Mouse (Mus musculus): ENCODE data around the gene Smyd3.
"Not testable (repeated sequence)": the region's sequence is repeated elsewhere in the genome, so short reads cannot be mapped to it uniquely, and the experiment has no call there.

Smyd3 gene

DNA sequence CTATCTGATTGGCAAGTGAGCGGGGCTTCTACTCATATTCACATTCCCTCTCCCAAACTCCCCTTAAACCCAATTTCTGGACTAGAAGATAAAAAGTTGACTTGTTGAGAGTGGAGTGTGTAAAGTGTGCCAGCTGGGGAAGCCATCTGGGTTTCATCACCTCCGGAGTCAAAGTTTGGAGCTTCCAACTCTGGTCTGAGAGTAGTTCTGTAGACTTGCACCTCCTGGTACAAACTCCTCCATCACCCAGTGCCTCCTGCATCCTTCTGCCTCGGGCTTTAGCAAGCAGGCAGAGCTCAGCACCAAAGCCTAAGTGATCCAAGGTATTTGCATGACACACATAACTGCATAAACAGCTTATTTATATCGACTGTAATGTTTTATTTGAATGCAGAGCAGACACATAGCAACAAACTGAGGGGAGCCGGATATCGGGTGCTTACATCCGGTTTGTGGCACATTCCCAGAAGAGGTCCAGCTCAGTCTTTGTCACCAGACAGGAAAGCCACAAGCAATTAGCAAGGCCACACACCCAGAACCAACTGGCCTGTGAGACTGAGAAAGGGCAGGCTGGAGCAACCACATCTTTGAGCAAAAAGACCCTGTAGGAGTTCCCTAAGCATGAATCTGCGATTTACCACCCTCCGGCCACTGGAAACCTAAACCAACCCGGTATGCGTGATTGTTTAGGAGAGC, 319.9 kb downstream of the Smyd3 start:
- in situ Hi-C loops (cut with MboI; ENCODE audit: unreplicated experiment in 2 of 2): no loop called here

DNA sequence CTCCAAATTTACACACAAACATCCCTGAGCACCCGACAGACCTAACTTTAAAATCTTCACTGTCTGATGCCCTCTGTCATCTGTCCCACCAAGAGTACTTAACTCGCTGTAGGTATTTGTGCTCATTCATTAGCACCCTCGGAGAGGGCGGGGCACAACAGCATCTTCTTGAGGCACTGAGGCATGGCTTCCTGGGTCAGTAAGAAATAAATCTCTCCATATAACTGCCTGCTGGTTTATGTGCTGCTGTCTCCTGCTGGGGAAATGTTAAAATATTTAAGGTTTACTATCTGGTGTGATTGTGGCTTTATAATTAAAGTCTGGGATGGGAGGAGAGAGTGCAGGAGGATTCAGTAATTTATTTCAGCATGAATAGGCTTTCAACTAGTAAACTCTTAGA, 320.7 kb downstream of the Smyd3 start:
- in situ Hi-C loops (cut with MboI; ENCODE audit: unreplicated experiment in 2 of 2): no loop called here

DNA sequence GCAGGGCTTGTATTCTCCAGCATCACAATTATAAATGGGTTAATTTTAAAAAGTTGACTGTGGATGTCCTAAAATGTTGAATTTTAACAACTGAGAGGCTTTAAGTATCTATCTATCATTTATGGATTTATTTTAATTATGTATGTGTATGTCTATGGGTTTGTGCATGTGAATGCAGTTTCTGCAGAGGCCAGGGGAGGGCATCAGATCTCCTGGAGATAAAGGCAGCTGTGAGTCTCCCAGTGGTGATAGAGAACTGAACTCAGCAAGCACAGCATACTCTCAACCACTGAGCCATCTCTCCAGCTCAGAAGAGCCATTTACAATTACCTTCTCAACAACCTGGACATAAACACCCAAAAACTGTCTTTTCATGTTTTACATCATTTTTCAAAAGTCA, 321.4 kb downstream of the Smyd3 start:
- in situ Hi-C loops (cut with MboI; ENCODE audit: unreplicated experiment in 2 of 2): no loop called here

DNA sequence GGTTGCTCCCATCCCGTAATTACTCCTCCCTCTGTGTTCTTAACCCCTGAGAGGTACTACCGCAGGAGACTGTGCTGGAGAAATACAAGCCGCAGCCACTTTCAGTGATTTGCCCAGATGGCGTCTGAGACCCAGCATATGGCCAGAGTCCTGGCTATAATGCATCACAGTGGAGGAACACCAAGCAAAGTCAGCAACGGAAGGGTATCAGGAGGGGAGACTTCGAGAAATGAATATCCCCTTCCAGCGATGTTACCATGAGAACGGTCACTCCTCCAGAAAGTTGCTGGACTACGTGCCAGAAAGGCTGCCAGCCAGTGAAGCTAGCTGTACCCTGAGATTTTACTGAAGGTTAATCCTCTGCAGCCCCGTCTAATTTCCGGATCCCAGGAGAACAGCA, 325.1 kb downstream of the Smyd3 start:
- in situ Hi-C loops (cut with MboI; ENCODE audit: unreplicated experiment in 2 of 2): no loop called here

DNA sequence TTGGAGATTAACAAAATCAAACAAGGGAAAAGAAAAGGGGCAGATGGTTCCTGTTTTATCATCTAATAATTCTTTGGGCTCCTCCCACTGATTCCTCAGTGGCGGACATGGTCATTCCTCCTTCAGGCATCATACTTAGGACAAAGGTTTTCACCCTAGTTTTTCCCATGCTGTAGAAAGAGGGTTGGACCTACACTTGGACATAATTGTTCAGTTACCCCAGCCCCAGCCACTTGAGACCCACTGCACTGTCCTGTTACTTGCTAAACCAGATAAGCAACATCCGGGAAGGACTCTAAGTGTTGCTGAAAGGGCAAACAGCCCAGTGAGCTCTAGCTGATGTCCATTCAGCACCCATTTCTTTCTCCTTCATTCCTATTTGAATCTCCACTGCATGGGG, 327.0 kb downstream of the Smyd3 start:
- in situ Hi-C loops (cut with MboI; ENCODE audit: unreplicated experiment in 2 of 2): no loop called here

DNA sequence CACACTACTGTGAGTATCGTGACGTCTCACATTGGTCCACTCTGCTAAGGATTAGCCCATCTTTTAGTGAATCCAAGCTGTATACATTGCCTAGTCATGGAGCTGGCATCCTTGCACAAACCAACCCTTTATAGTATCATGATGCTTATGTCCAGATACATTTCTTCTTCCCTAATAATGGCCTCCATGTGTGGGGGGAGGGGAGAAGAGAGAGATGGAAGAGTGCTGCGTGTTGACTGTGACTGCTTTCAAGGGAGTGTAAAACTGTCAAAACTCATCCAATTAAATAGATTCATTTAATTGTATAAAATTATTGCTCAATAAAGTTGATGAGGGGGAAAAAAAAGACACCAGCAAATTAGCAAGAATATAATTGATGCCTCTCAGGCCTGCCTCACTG, 330.7 kb downstream of the Smyd3 start:
- in situ Hi-C loops (cut with MboI; ENCODE audit: unreplicated experiment in 2 of 2): no loop called here

DNA sequence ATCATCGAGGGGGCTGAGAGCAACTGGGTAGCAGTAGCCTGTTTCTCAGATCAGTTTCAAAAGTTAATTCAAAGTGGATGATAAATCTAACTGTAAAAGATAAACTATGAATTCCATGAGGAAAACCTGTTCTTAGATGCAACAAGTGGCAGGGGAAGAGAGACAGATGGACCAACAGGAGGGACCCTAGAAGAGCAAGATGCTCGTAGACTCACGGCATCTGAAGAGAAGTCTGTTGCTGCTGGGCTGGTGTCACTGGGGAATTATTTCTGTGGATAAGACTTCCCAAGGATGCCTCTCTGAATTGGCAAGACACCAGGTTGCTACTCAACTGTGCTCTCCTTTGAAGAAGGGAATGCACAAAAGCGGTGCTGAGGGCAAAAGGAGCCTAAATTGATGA, 333.2 kb downstream of the Smyd3 start:
- in situ Hi-C loops (cut with MboI; ENCODE audit: unreplicated experiment in 2 of 2): no loop called here

DNA sequence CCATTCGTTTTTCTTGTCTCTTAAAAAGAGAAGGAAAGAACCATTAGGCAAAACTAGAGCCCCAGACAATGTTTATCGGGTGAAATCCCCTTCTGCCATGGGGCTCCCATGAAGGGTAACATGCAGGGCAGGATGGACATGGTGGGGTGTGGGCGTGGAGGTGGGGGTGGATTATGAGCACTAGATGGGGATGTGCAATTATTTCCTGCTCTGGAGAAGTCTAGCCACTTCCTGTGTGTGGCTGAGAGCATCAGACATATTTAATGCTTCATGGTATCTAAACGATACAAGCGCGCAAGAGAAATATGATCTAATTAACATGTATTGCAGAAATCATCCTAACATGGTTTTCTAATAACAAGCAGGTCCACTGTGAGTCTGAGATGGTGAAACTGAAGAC, 334.3 kb downstream of the Smyd3 start:
- in situ Hi-C loops (cut with MboI; ENCODE audit: unreplicated experiment in 2 of 2): no loop called here

DNA sequence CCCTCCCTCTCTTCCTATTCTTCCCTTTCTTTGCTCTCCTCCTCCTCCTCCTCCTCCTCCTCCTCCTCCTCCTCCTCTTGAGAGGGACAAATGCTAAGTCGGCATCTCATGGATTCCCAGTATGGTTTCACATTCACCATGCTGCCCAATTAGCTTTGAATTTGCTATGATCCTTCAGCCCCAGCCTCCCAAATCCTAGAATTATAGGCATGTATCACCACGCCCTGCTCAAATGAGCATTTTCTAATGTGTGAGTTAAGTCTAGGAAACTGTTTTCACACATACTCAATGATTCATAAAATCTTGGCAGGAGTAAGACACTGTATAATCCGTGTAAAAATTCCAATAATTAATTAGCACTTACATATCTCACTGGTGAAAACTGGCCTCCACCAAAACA, 337.3 kb downstream of the Smyd3 start:
- in situ Hi-C loops (cut with MboI; ENCODE audit: unreplicated experiment in 2 of 2): no loop called here

DNA sequence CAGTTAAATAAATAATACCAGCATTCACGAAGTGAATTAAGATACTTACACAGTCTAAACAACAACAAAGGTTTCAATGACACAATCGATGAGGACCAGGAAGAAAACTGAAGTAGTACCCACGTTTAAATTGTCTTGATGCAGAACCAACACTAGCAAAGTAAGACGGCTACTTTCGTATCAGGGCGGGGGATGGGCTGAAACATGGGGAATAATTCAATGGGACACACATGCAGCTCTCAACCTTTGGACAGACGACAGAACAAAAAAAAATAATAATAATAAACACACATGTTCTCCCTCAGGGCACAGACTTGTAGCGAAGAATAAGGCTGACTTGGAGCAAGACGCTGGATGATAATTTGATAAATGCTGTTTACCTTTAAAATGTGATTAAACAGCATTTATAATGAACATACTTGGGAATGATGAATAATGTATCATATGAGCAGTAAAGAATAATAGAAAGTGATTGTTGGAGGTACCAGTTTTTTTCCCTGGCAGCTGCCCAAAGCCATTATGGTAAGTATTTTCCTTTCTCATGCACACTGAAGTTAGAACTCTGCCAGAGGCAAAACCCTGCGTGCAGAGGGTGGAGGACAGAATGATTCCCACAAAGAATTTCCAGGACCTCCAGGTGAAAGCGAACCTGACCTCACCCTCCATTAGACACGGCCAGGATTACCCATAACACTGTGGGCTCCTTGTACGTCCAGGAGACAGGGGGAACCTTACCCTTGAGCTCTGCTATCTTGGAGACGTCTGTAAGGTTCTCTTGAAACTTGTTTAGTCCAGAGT, 340.8 kb downstream of the Smyd3 start:
- in situ Hi-C loops (cut with MboI; ENCODE audit: unreplicated experiment in 2 of 2): no loop called here

DNA sequence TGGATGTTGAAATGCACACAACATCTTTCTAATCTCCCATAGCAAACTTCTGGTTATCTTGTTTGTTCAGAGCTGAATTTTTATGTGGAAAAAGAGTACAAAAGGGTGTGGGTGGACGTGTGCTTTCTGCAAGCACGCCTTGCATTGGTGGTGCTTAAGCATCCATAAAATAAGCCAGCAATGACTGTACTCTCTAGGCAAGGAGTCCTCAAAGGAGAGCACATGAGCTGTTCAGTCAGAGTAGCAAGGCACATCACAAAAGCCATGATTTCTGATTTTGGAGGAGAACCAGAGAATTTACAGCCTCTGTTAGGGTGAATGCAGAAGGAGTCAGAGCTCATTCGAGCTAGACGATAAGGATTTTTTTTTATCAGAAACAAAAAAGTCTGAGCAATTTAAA, 343.6 kb downstream of the Smyd3 start:
- in situ Hi-C loops (cut with MboI; ENCODE audit: unreplicated experiment in 2 of 2): no loop called here

DNA sequence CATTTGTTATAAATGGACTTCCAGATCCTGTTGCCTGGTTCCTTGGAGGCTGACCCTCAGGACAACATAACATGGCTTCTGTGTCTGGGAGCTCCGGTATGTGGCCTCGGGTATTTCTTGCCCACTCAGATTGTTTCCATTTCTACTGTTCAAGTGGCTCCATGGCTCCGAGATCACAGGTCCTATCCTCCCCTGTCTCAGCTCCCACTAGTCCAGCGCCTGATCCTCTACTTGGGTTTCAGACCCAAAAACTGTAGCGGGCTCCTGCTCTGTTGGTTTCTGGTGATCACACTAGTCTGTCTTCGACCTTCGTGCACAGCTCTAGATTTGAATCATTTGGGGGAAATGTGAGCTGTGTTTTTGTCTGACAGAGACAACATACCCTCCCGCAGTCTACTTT, 347.3 kb downstream of the Smyd3 start:
- in situ Hi-C loops (cut with MboI; ENCODE audit: unreplicated experiment in 2 of 2): no loop called here

DNA sequence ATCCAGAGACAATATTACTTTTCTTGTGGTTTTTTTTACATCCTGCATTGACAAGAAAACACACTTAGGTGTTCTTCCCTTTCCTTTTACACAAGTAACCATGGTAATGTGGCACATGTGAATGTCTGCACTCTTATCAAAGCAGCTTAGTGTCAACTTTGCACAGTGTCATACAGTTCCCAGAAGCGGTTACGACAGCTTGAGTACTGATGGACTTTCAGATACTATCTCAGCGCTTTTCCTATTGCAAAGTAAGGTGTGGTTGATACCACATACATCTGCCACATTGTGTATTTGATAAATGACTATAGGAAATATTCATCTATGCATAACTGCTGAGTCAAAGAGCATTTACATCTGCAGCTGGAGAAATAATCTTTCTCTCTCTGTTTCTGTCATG, 348.1 kb downstream of the Smyd3 start:
- in situ Hi-C loops (cut with MboI; ENCODE audit: unreplicated experiment in 2 of 2): no loop called here

DNA sequence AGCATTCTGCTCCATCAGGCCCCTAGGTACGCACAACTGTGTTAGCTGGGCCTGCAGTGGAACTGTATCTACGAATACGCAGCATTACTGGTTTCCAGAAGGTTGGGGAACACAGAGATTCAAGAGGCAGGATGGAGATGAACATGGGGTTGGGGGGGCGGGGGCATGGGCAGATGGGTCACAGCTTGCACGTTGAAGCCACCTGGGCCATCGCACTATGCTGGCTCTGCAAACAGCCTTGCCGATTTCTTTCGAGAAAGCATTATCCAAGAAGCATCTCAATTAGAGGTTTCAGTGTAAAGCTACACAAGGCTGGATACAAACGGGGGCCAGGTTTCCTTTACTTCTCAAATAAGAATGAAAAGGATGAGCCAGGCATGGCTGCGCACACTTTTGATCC, 348.7 kb downstream of the Smyd3 start:
- in situ Hi-C loops (cut with MboI; ENCODE audit: unreplicated experiment in 2 of 2): no loop called here

DNA sequence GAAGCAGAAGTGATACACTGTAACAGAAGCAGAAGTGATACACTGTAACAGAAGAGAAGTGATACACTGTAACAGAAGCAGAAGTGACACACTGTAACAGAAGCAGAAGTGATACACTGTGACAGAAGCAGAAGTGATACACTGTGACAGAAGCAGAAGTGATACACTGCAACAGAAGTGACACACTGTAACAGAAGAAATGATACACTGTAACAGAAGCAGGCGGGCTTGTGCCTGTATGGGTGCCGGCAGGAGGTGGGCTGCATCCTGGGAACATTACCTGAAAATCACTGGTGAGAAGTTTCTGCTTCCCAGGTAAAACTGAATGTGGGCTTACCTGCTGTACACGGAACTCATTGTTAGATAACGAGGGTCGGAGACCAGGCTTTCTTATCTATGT, 353.6 kb downstream of the Smyd3 start:
- in situ Hi-C loops (cut with MboI; ENCODE audit: unreplicated experiment in 2 of 2): not testable (repeated sequence)

DNA sequence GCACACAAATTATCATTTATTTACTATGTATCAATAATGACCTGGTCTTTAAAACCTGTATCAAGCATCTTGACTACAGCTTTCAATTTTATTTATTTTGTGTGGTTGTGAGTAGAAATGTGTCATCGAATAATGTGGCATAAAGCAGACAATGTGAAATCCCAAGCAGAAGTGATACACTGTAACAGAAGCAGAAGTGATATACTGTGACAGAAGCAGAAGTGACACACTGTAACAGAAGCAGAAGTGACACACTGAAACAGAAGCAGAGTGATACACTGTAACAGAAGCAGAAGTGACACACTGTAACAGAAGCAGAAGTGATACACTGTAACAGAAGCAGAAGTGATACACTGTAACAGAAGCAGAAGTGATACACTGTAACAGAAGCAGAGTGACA, 355.1 kb downstream of the Smyd3 start:
- in situ Hi-C loops (cut with MboI; ENCODE audit: unreplicated experiment in 2 of 2): not testable (repeated sequence)

DNA sequence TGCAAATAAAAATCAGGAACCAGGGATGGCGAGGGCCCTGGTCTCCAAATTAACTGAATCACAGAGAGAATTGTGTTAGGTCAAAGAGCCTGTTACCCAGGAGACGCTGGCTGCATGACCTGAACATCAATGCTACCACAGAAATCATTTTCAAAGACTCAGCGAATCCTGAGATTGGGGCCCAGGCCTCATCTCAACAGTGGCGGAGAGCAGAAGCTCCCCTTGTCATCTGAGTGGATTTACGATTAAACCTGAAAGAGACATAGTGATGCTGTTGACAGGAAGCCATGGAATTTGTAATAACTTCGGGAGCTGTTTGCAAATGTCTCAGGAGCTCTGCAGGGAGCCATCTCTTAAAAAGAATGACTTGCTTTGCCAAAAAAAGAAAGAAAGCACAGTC, 355.9 kb downstream of the Smyd3 start:
- in situ Hi-C loops (cut with MboI; ENCODE audit: unreplicated experiment in 2 of 2): no loop called here

DNA sequence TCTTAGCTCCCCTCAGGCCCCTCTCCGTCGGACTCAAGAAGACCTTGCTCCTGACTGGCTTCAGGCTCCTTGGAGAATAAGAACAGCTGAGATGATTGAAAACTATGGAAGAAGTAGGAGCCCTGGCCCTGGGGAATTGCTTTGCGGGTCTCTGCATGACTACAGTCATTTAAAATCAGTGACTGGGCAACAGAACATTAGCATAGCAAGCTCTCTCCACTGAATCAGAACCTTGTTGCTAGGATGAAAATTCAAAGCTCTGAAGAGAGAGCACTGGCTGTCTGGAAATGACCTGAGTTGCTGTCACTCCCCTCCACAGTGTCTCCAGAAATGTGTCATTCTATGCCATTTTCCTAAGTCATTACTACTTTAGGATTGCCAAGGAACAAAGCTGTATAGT, 357.1 kb downstream of the Smyd3 start:
- in situ Hi-C loops (cut with MboI; ENCODE audit: unreplicated experiment in 2 of 2): no loop called here

DNA sequence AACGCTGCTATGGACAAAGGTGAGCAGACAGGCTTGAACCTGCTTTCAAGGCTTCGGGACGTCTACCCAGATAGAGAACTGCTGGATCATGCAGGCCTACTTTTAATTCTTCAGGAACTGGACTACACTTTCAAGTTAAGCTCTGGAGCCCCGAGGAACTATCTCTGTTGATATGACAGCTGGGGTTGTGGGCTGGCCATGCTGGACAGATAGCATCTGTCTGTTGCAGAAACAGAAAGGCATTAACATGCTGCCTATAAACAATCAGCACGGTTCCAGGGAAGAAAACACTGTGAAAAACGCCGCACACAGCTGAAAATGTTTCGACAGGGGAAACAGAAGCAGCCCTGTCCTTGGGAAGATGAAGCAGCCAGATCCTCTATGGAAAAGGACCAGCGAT, 365.5 kb downstream of the Smyd3 start:
- in situ Hi-C loops (cut with MboI; ENCODE audit: unreplicated experiment in 2 of 2): no loop called here

DNA sequence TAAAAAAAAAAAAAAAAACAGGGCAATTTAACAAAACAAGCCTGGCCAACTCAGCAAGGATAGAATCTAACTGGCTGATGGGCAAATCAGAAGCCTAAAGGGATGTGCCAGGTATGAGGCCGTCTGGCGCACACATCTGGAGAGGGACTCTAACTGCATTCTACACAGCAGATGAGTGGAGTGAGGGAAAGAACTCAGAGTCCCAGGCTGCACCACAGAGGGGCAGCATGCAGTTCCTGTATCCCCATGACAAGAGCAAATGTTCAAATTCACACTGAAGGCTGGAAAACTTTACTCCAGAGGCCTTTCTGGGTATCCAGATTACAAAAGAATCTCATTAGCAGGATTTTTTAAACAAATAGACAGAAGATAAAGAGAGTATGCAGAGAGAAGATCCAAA, 366.6 kb downstream of the Smyd3 start:
- in situ Hi-C loops (cut with MboI; ENCODE audit: unreplicated experiment in 2 of 2): no loop called here

DNA sequence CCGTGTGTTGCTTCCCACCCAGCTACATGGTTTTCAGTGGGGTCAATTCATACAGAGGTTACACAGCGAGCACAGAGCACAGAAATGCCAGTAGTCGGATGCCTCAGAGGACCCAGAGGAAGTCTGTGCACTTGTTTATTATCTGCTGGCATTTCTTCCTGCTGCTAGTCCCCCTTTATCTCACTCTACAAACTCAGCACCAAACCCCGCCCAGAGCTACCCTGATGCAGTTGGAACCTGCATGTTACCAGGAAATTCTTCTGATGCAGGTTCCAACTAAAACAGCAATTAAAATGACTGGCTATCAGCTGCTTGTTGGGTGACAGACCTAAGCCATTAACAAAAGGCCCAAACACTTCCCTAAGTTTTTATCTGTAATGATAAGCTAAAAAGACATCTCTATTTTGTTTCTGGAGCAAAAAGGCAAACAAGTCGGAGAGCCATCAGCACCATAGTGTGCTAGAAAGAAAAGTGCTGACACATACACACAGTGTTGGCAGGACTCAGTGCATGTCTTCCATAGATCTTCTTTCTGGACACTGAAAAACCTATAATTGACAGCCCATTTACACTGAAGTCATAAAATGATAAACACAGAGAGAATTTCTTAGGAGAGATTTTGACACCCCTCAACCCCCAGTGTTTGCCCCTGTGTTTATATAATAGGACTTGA, 368.2 kb downstream of the Smyd3 start:
- in situ Hi-C loops (cut with MboI; ENCODE audit: unreplicated experiment in 2 of 2): loop anchor here in 1 of 2 experiments (10.0 to 25.0 kb wide), 3 partner anchors 625 to 1437 kb away; partner anchors contain the start of gene Kif26b

DNA sequence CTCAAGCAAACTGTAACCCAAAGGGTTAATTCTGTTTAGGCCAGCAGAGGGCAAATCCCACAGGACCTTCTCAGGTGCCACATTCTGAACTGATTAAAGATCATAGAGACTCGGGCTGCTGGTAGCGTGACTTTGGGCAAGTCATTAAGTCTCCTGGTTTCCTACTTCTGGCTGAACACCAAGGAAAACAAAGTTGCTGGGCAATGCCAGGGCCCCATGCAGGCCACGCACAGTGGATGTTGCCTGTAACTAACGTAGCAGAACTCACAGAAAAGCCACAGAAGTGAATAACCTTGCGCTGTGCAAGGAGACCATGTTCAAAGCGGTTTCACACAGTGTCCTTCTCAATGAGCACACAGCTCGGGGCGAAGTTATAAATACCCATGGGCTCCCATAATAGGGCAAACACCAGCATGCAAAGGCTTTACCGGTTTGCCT, 371.1 kb downstream of the Smyd3 start:
- in situ Hi-C loops (cut with MboI; ENCODE audit: unreplicated experiment in 2 of 2): loop anchor here in 1 of 2 experiments (10.0 to 25.0 kb wide), 3 partner anchors 622 to 1434 kb away; partner anchors contain the start of gene Kif26b

Data from v-Abl transformed pro-B cells (cell line).